Mouse (Mus musculus): ENCODE data around the gene Prm3.

The Prm3 gene

GRCm38 (mm10) chr16:10771769-10772510 is 18.8 kb downstream of the Prm3 start:
- no peak for DNase-seq (ENCODE audit: low spot score in 2 of 2)

GRCm38 (mm10) chr16:10770531-10771325 is 20.0 kb downstream of the Prm3 start:
- DNase-seq (ENCODE audit: low spot score in 2 of 2): no peak

- peak; percentile 25 to 39 for DNase-seq (ENCODE audit: low spot score in 2 of 2)
These were observed 21.1 kb downstream of the Prm3 start for GRCm38 (mm10) chr16:10769661-10770060.

- DNase-seq (ENCODE audit: low spot score in 2 of 2): no peak
These were observed 21.9 kb downstream of the Prm3 start for GRCm38 (mm10) chr16:10768821-10769220.

- peak; percentile 46 to 69 for DNase-seq (ENCODE audit: low spot score in 2 of 2)
These were observed 23.6 kb downstream of the Prm3 start for GRCm38 (mm10) chr16:10767158-10767557.

GRCm38 (mm10) chr16:10764323-10764722 is 26.4 kb downstream of the Prm3 start:
- DNase-seq (ENCODE audit: low spot score in 2 of 2): no peak

GRCm38 (mm10) chr16:10763540-10764264 is 27.0 kb downstream of the Prm3 start:
- no peak for DNase-seq (ENCODE audit: low spot score in 2 of 2)

GRCm38 (mm10) chr16:10762569-10763180 is 28.0 kb downstream of the Prm3 start:
- no peak for DNase-seq (ENCODE audit: low spot score in 2 of 2)

- DNase-seq (ENCODE audit: low spot score in 2 of 2): no peak
These were observed 29.5 kb downstream of the Prm3 start for GRCm38 (mm10) chr16:10761182-10761581.

GRCm38 (mm10) chr16:10756168-10756567 is 34.5 kb downstream of the Prm3 start:
- DNase-seq (ENCODE audit: low spot score in 2 of 2): no peak

- DNase-seq (ENCODE audit: low spot score in 2 of 2): no peak
These were observed 36.0 kb downstream of the Prm3 start for GRCm38 (mm10) chr16:10754521-10755296.

- DNase-seq (ENCODE audit: low spot score in 2 of 2): peak; percentile 13 to 20
These were observed 40.9 kb downstream of the Prm3 start for GRCm38 (mm10) chr16:10749824-10750223.

- DNase-seq (ENCODE audit: low spot score in 2 of 2): no peak
These were observed 41.5 kb downstream of the Prm3 start for GRCm38 (mm10) chr16:10749226-10749625.

GRCm38 (mm10) chr16:10741082-10741481 is 49.6 kb downstream of the Prm3 start:
- DNase-seq (ENCODE audit: low spot score in 2 of 2): peak in 1 of 2 experiments; percentile 24

Measured in frontal cortex, postnatal 36 days (tissue).